Mouse (Mus musculus) adrenal gland, postnatal 4 days (tissue): Measurements from ENCODE around the gene Engase. TPM values are rescaled to one million over a fixed set of nuclear protein-coding genes. Genes with fewer than 3 reads are reported as not detected.

ENCODE experiments used
- DNase-seq, 2 experiments: peaks; one replicate each; pipeline ENCODE4 v3.0.0; 2021 to 2022; ENCODE audit warnings: low spot score in 2 of 2, mixed read lengths in 2 of 2
- total RNA-seq, 2 experiments: library from RNA; stranded (reverse); gene quantifications; 2 replicates each; pipeline ENCODE4 v1.2.3; 2021

Gene Engase
- total RNA-seq, 2 experiments from 2014 or later, result 19.6 to 22.3 TPM

GRCm38 (mm10) chr11:118520251-118520650 is 43.6 kb downstream of the Engase start:
- DNase-seq, result no peak

- DNase-seq, result no peak
Measured at GRCm38 (mm10) chr11:118520932-118521331, 44.3 kb downstream of the Engase start.

GRCm38 (mm10) chr11:118523496-118524145 is 47.0 kb downstream of the Engase start:
- no peak for DNase-seq

GRCm38 (mm10) chr11:118525059-118525458 is 48.4 kb downstream of the Engase start:
- DNase-seq, result no peak

- DNase-seq, result no peak
Measured at GRCm38 (mm10) chr11:118528761-118529160, 52.1 kb downstream of the Engase start.

- DNase-seq, result no peak
Measured at GRCm38 (mm10) chr11:118530313-118530712, 53.7 kb downstream of the Engase start.

- DNase-seq, result no peak
Measured at GRCm38 (mm10) chr11:118534382-118535092, 57.9 kb downstream of the Engase start.

- no peak for DNase-seq
Measured at GRCm38 (mm10) chr11:118538008-118538407, 61.4 kb downstream of the Engase start.

Other genes with a start within 250 kb of the Engase start
- 10 to 100 TPM; 30.3 to 31.5 TPM for gene Cyth1, start 228.2 kb upstream of the Engase start, total RNA-seq
- 10 to 100 TPM; 22.7 to 23.5 TPM for gene Usp36, start 186.6 kb upstream of the Engase start, total RNA-seq
- 1 to 10 TPM; 1.4 to 2.1 TPM for gene Cep295nl, start 134.3 kb upstream of the Engase start, total RNA-seq
- 100 to 1,000 TPM; 107 to 108 TPM for gene Timp2, start 121.1 kb upstream of the Engase start, total RNA-seq
- gene Lgals3bp, start 74.7 kb upstream of the Engase start, total RNA-seq, result 10 to 100 TPM; 60.6 to 61.6 TPM
- 10 to 100 TPM; 33.7 to 36.5 TPM for gene Cant1, start 57.7 kb upstream of the Engase start, total RNA-seq
- gene C1qtnf1, start 48.6 kb upstream of the Engase start, total RNA-seq, result 10 to 100 TPM; 25.0 to 33.4 TPM